Mouse (Mus musculus): ENCODE data around the gene Klhl29. TPM values are rescaled to one million over a fixed set of nuclear protein-coding genes. Genes with fewer than 3 reads are reported as not detected.

Gene Klhl29
- polyA plus RNA-seq, 1 experiment: 6.1 TPM

GRCm38 (mm10) chr12:5252569-5252968, 122.9 kb downstream of the Klhl29 start:
- H3K27ac ChIP-seq (ENCODE audit: insufficient read depth, low read length): no peak overlapping the region
- H3K4me3 ChIP-seq (ENCODE audit: insufficient read depth, low read length): no peak overlapping the region
- TF ChIP-seq POLR2A (IDR thresholded peaks at IDR 0.05; ENCODE audit: low read depth, low read length) (no peak), CTCF (IDR thresholded peaks at IDR 0.05; ENCODE audit: borderline replicate concordance, insufficient read depth, low read length) (no peak)
- H3K4me1 ChIP-seq (ENCODE audit: control insufficient read depth, insufficient read depth, low read length): peaks cover 4% of the 10 kb centered on the region; the same call in 1 of the 2 replicates

DNA sequence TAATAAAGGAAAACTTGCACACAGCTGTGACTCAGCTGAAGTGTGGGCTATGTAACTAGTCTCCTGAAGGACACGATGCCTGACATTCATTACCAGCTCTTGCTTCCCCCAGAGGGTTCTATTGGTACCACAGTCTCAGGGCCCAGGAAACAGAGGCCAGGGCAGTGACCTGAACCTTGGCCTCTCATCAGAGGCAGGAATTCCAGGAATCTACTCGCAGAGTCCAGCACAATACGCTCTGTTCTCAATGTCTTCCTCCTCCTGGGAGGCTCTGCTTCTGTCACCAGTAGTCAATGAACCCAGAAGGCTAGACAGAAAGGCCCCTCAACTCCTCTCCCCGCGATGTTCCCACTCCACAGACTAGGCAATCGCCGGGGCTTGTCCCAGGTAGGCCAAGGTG, 125.4 kb downstream of the Klhl29 start:
- Histone ChIP-seq H3K27ac (ENCODE audit: insufficient read depth, low read length) (no peak overlapping the region), H3K4me1 (ENCODE audit: control insufficient read depth, insufficient read depth, low read length) (peaks cover 4% of the 10 kb centered on the region; the same call in 1 of the 2 replicates), H3K4me3 (ENCODE audit: insufficient read depth, low read length) (no peak overlapping the region)
- TF ChIP-seq POLR2A (IDR thresholded peaks at IDR 0.05; ENCODE audit: low read depth, low read length) (no peak), CTCF (IDR thresholded peaks at IDR 0.05; ENCODE audit: borderline replicate concordance, insufficient read depth, low read length) (no peak)

GRCm38 (mm10) chr12:5249068-5249467, 126.4 kb downstream of the Klhl29 start:
- no peak for TF ChIP-seq POLR2A (IDR thresholded peaks at IDR 0.05; ENCODE audit: low read depth, low read length)
- no peak overlapping the region for H3K27ac ChIP-seq (ENCODE audit: insufficient read depth, low read length)
- no peak overlapping the region for H3K4me3 ChIP-seq (ENCODE audit: insufficient read depth, low read length)
- peaks cover 4% of the 10 kb centered on the region; the same call in 1 of the 2 replicates for H3K4me1 ChIP-seq (ENCODE audit: control insufficient read depth, insufficient read depth, low read length)

DNA sequence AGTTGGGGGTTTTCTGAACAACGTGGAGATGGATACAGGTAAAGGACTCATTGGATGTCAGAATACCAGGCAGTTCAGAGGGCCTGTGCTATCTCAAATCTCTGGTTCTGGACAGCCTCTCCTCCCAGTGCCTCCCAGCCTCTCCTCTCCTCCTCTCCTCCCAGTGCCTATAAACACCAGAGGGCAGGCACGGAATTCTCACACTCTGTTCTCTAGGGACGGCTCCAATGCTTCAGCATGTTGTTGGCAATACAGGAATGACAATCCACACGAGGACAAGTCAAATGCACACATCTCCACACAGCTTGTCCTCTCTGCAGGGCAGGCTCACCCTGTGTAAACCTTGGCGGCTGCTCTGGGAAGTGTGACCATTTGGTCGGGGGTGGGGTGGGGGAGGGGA, 128.0 kb downstream of the Klhl29 start:
- no peak overlapping the region for H3K4me3 ChIP-seq (ENCODE audit: insufficient read depth, low read length)
- no peak overlapping the region for H3K27ac ChIP-seq (ENCODE audit: insufficient read depth, low read length)
- TF ChIP-seq POLR2A (IDR thresholded peaks at IDR 0.05; ENCODE audit: low read depth, low read length): no peak
- TF ChIP-seq CTCF (IDR thresholded peaks at IDR 0.05; ENCODE audit: borderline replicate concordance, insufficient read depth, low read length): no peak
- peaks cover 4% of the 10 kb centered on the region; the same call in 1 of the 2 replicates for H3K4me1 ChIP-seq (ENCODE audit: control insufficient read depth, insufficient read depth, low read length)

- H3K4me3 ChIP-seq (ENCODE audit: insufficient read depth, low read length): no peak overlapping the region
- TF ChIP-seq POLR2A (IDR thresholded peaks at IDR 0.05; ENCODE audit: low read depth, low read length) (no peak), CTCF (IDR thresholded peaks at IDR 0.05; ENCODE audit: borderline replicate concordance, insufficient read depth, low read length) (no peak)
- no peak overlapping the region for H3K27ac ChIP-seq (ENCODE audit: insufficient read depth, low read length)
- peaks cover 4% of the 10 kb centered on the region; the same call in 1 of the 2 replicates for H3K4me1 ChIP-seq (ENCODE audit: control insufficient read depth, insufficient read depth, low read length)
These were observed 128.7 kb downstream of the Klhl29 start for GRCm38 (mm10) chr12:5246721-5247341.

DNA sequence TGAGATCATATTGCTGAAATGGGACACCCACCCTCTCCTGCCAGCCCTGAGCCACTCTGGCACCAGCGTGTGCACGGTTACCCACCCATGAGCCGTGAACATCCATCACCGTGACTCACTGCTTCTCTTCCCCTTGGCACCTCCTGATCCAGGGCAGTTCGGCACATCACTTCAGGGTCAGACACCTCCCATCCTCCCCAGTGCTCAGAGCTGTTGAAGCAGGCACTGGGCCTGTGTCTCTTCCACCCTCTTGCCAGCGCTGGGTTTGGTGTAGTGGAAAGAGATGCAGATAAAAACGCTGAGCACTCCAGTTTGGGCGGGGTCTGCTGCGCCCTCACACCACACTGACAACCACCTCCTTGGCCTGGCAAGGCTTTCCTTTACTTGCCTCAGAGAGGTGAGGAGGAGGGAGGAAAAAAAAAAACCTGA, 129.3 kb downstream of the Klhl29 start:
- H3K27ac ChIP-seq (ENCODE audit: insufficient read depth, low read length): no peak overlapping the region
- no peak overlapping the region for H3K4me3 ChIP-seq (ENCODE audit: insufficient read depth, low read length)
- H3K4me1 ChIP-seq (ENCODE audit: control insufficient read depth, insufficient read depth, low read length): peaks cover 4% of the 10 kb centered on the region; the same call in 1 of the 2 replicates
- TF ChIP-seq POLR2A (IDR thresholded peaks at IDR 0.05; ENCODE audit: low read depth, low read length) (no peak), CTCF (IDR thresholded peaks at IDR 0.05; ENCODE audit: borderline replicate concordance, insufficient read depth, low read length) (no peak)

DNA sequence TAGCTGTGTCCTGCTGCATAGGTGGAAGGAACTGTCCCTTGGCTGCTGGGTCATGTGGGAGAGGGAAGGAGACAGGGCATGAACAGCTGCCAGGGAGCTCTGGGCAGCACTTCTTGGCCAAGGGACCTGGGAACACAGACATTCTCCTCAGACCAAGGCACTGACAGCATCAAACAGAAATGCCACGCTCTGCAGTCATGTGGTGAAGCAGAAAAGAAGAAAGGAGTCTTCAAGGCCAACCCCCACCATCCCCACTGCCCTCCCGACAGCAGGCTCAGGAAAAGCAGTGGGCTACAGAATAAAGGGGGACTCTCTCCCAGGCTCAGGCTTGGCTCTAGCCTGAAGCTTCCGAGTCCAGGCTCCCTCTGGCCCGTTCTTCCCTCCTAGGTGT, 130.3 kb downstream of the Klhl29 start:
- TF ChIP-seq CTCF (IDR thresholded peaks at IDR 0.05; ENCODE audit: borderline replicate concordance, insufficient read depth, low read length) (no peak), POLR2A (IDR thresholded peaks at IDR 0.05; ENCODE audit: low read depth, low read length) (no peak)
- no peak overlapping the region for H3K27ac ChIP-seq (ENCODE audit: insufficient read depth, low read length)
- peaks cover 3% of the 10 kb centered on the region; the same call in 1 of the 2 replicates for H3K4me1 ChIP-seq (ENCODE audit: control insufficient read depth, insufficient read depth, low read length)
- H3K4me3 ChIP-seq (ENCODE audit: insufficient read depth, low read length): no peak overlapping the region

GRCm38 (mm10) chr12:5244431-5245206, 130.9 kb downstream of the Klhl29 start:
- Histone ChIP-seq H3K27ac (ENCODE audit: insufficient read depth, low read length) (no peak overlapping the region), H3K4me1 (ENCODE audit: control insufficient read depth, insufficient read depth, low read length) (no peaks in the 10 kb centered on the region), H3K4me3 (ENCODE audit: insufficient read depth, low read length) (no peak overlapping the region)
- TF ChIP-seq CTCF (IDR thresholded peaks at IDR 0.05; ENCODE audit: borderline replicate concordance, insufficient read depth, low read length) (no peak), POLR2A (IDR thresholded peaks at IDR 0.05; ENCODE audit: low read depth, low read length) (no peak)

DNA sequence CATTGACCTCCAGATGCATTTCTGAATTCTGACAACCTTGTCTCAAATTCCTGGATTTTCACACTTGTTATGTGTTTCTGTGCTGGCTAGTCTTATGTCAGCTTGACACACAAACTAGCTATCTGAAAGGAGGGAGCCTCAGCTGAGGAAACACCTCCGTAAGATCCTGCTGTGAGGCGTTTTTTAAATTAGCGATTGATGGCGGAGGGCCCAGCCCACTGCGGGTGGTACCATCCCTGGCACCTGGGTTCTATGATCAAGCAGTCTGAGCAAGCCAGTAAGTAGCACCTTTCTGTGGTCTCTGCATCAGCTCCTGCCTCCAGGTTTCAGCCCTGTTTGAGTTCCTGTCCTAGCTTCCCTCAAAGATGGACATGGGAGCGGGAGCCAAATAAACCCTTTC, 131.6 kb downstream of the Klhl29 start:
- no peak overlapping the region for H3K27ac ChIP-seq (ENCODE audit: insufficient read depth, low read length)
- H3K4me3 ChIP-seq (ENCODE audit: insufficient read depth, low read length): no peak overlapping the region
- TF ChIP-seq POLR2A (IDR thresholded peaks at IDR 0.05; ENCODE audit: low read depth, low read length) (no peak), CTCF (IDR thresholded peaks at IDR 0.05; ENCODE audit: borderline replicate concordance, insufficient read depth, low read length) (no peak)
- H3K4me1 ChIP-seq (ENCODE audit: control insufficient read depth, insufficient read depth, low read length): no peaks in the 10 kb centered on the region

DNA sequence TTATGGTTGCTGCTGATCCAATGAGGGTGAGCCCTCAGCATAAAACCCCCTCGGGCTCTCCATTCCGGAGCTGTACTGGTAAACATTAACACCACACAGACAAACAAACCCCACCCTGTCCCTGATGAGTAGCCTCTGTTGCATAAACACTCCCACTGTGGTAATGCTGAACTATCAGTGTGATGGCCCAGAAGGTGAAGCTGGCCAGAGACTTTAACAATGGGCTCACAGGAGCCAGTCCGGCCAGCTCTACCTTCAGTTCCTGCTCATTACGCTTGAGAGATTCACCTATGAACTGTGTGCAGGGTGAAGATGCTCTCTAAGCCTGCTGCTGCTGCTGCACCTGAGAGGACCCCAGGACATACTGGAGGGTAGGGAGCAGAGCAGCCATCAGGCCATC, 132.0 kb downstream of the Klhl29 start:
- TF ChIP-seq CTCF (IDR thresholded peaks at IDR 0.05; ENCODE audit: borderline replicate concordance, insufficient read depth, low read length): no peak
- TF ChIP-seq POLR2A (IDR thresholded peaks at IDR 0.05; ENCODE audit: low read depth, low read length): no peak
- Histone ChIP-seq H3K27ac (ENCODE audit: insufficient read depth, low read length) (no peak overlapping the region), H3K4me3 (ENCODE audit: insufficient read depth, low read length) (no peak overlapping the region), H3K4me1 (ENCODE audit: control insufficient read depth, insufficient read depth, low read length) (no peaks in the 10 kb centered on the region)
